Mouse (Mus musculus) ES-Bruce4 (cell line): ENCODE data around the gene Tmed9.

Experiments used
- CTCF ChIP-seq: IDR thresholded peaks from one replicate; pipeline ENCODE4 v1.8.1; 2011; ENCODE audit warnings: low read depth, low read length
- EP300 ChIP-seq: IDR thresholded peaks from 2 replicates; pipeline ENCODE4 v1.6.1; 2011; ENCODE audit warnings: low read depth, low read length; ENCODE audit not compliant: insufficient read depth
- POLR2A ChIP-seq: IDR thresholded peaks from one replicate; pipeline ENCODE4 v1.8.1; 2011; ENCODE audit warnings: low read length; ENCODE audit not compliant: insufficient read depth

DNA sequence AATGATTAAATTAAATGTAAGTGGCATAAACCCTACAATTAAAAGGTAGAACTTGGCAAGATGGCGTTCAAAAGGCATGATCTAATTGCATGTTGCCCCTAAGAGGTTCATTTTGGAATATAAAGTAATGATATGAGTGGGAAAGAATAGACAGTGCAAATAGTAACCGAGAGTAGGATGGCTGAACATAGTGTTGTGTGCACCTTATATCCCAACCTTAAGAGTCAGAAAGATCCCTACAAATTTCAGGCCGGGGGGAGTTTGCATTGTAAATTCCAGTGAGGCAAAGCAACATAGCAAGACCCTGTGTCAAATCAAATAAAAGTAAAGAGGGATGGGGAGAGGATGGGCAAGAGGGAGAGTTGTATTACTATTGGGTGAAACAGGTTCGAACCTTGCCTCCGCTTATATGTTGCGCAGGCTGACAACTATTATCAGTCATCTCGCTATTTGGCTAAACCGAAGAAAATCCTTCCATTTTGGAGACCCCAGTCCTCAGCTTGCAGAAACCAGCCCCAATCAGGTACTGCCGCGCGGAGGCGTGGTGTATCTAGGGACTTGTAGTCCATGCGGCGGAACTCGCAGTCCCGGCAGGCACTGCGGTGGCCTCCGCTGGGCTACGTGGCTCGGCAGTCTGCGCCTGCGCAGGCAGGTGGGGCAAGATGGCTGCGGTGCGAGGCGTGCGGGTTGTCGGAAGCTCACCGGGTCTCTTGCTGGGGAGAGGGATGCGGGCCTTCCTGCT lies 19.2 kb downstream of the Tmed9 start:
- TF ChIP-seq POLR2A (peak; percentile 97), CTCF (no peak), EP300 (0 out of 2 replicates have a peak, but pooled peaks have one; percentile 55)
